Comparison of ENCODE assay signal across 9 mouse cellular contexts in the genomic region with DNA sequence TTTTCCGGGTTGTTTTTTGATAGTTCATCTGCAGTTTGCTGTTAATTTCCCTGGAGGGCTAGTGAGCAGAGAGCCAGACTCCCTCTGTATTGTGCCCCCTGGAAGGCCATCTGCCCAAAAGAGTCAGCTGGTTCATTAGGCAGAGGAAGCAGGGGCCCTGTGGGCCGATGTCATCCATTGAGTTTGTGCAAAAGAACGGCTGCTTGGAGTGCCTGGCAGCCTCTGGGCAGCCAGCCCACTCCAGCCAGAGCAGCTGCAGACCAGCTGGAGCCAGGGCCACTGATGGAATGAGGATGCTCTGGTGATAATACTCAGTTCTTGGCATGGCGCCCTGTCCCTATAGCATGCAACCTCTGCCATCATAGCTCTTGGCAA. TPM values are rescaled to one million over a fixed set of nuclear protein-coding genes. Genes with fewer than 3 reads are reported as not detected.
DNase-seq lines count a peak whose midpoint lies in the region; ATAC-seq lines count a peak whose summit lies in the region.
"Had no signal": no experiment of that assay in that cellular context is flagged by ENCODE, and none has a peak within 500 bp of the region (broad histone marks: within the 10 kb centered on the region; RNA-seq: fewer than 3 reads in every experiment).

No protein-coding gene starts in this region.

- DNase-seq in cerebellum, adult 11-12 months, result peak; percentile 35
- DNase-seq in urinary bladder, postnatal 14 days (ENCODE audit: low spot score), result peak; percentile 30
- no peak for DNase-seq in urinary bladder, postnatal 25 days (ENCODE audit: low spot score)
- peak; percentile 51 for DNase-seq in lung, postnatal 14 days
- peak; percentile 60 for DNase-seq in right cerebral cortex, postnatal 4 days
- no peak for DNase-seq in thymus, postnatal 0 days (ENCODE audit: low spot score)
- DNase-seq: liver, embryonic 13.5 days had no signal

- peak overlapping the region; percentile 44; the same call in 1 of the 2 replicates for H3K27ac ChIP-seq in hindbrain, embryonic 16.5 days (ENCODE audit: low read depth, low read length)
- H3K27ac ChIP-seq: liver, embryonic 13.5 days had no signal

- WGBS in hindbrain, embryonic 16.5 days, result 19% methylated on average over 4 of the region's 4 CpGs

- H3K27me3 ChIP-seq in hindbrain, embryonic 16.5 days (replicated peaks; ENCODE audit: control insufficient read depth, insufficient read depth, low read length), result no peaks in the 10 kb centered on the region
- H3K27me3 ChIP-seq: liver, embryonic 13.5 days had no signal

- H3K4me3 ChIP-seq in hindbrain, embryonic 16.5 days (ENCODE audit: low read length), result no peak overlapping the region
- H3K4me3 ChIP-seq: liver, embryonic 13.5 days had no signal

- H3K36me3 ChIP-seq in hindbrain, embryonic 16.5 days (ENCODE audit: control insufficient read depth, insufficient read depth, low read length), result no peaks in the 10 kb centered on the region
- H3K36me3 ChIP-seq: liver, embryonic 13.5 days had no signal

- no peak overlapping the region for H3K4me2 ChIP-seq in hindbrain, embryonic 16.5 days (ENCODE audit: low read length)
- H3K4me2 ChIP-seq: liver, embryonic 13.5 days had no signal

- H3K4me1 ChIP-seq in hindbrain, embryonic 16.5 days (ENCODE audit: control insufficient read depth, insufficient read depth, low read depth, low read length), result peaks cover 16% of the 10 kb centered on the region

- no peak for ATAC-seq in cerebellum, adult (ENCODE audit: insufficient number of reproducible peaks, low FRiP score, low TSS enrichment)
- ATAC-seq in hindbrain, embryonic 16.5 days, result peak; percentile 91

- no peak overlapping the region for H3K9ac ChIP-seq in hindbrain, embryonic 16.5 days (ENCODE audit: low read depth, low read length)
- H3K9ac ChIP-seq: liver, embryonic 13.5 days had no signal

- H3K9me3 ChIP-seq in hindbrain, embryonic 16.5 days (ENCODE audit: control insufficient read depth, low read length), result no peaks in the 10 kb centered on the region
- H3K9me3 ChIP-seq: liver, embryonic 13.5 days had no signal

RNA-seq across cellular contexts. Expression of a gene that starts 20.6 kb away (rescaled TPM):
- polyA plus RNA-seq in hindbrain, embryonic 16.5 days (2015; fragmentation: Nextera tagmentation; extraction: Ambion mirVana), result 13.0 and 16.1 TPM in 2 replicates
- 23.9 and 24.1 TPM in 2 replicates for polyA plus RNA-seq in thymus, postnatal 0 days (2015; fragmentation: Nextera tagmentation; extraction: Ambion mirVana)

Comparison
In these comparisons a context has a peak if more than half of its experiments do, and no peak if none do; other contexts are left out.
1. DNase-seq: peak in cerebellum, adult 11-12 months (single experiment), urinary bladder, postnatal 14 days (single experiment), lung, postnatal 14 days (single experiment) and right cerebral cortex, postnatal 4 days (single experiment); none in urinary bladder, postnatal 25 days (single experiment) and thymus, postnatal 0 days (single experiment).